Mouse (Mus musculus) megakaryocyte, embryonic 14.5 days (primary cell): ENCODE results near the gene Dgkd. TPM values are rescaled to one million over a fixed set of nuclear protein-coding genes. Genes with fewer than 3 reads are reported as not detected.

Source experiments
- H3K27me3 ChIP-seq: replicated peaks from 2 replicates; pipeline ENCODE3; 2012; ENCODE audit warnings: inconsistent platforms
- H3K36me3 ChIP-seq: replicated peaks from 2 replicates; pipeline ENCODE3; 2012; ENCODE audit warnings: low read length, inconsistent platforms, mixed read lengths
- H3K4me1 ChIP-seq: 2 replicates; pipeline ENCODE4 v1.6.1; 2012; ENCODE audit warnings: inconsistent platforms
- H3K4me3 ChIP-seq: replicated peaks from 2 replicates; pipeline ENCODE3; 2012; ENCODE audit warnings: moderate library complexity, mild to moderate bottlenecking, inconsistent platforms
- H3K9me3 ChIP-seq: 2 replicates; pipeline ENCODE4 v1.6.1; 2012; ENCODE audit warnings: inconsistent platforms
- FLI1 ChIP-seq: IDR thresholded peaks from 2 replicates; pipeline ENCODE4 v1.6.1; 2012; ENCODE audit warnings: low read length, inconsistent platforms, mixed read lengths
- GATA1 ChIP-seq: IDR thresholded peaks from 3 replicates; pipeline ENCODE4 v1.6.1; 2012; ENCODE audit warnings: mixed read lengths, low read length, inconsistent platforms, borderline replicate concordance
- polyA plus RNA-seq: library from polyadenylated mRNA; stranded (reverse); fragments of >175 nt; gene quantifications from 2 replicates; pipeline ENCODE4 v1.2.3, GENCODE M21; 2012; ENCODE audit warnings: low replicate concordance; ENCODE audit not compliant: insufficient read depth

Dgkd gene
- polyA plus RNA-seq, 1 experiment: 24.3 TPM

- Histone ChIP-seq H3K9me3 (no peaks in the 10 kb centered on the region), H3K36me3 (peaks cover 98% of the 10 kb centered on the region), H3K4me3 (peak overlapping the region; percentile 78), H3K27me3 (no peaks in the 10 kb centered on the region), H3K4me1 (peaks cover 98% of the 10 kb centered on the region)
- TF ChIP-seq GATA1: no peak
- TF ChIP-seq FLI1: no peak
Observed at GRCm38 (mm10) chr1:87947681-87948091, 94.6 kb downstream of the Dgkd start.

- peaks cover 98% of the 10 kb centered on the region for H3K4me1 ChIP-seq
- H3K27me3 ChIP-seq: no peaks in the 10 kb centered on the region
- H3K9me3 ChIP-seq: no peaks in the 10 kb centered on the region
- H3K4me3 ChIP-seq: no peak overlapping the region
- peaks cover 98% of the 10 kb centered on the region for H3K36me3 ChIP-seq
- TF ChIP-seq FLI1 (no peak), GATA1 (no peak)
Observed at GRCm38 (mm10) chr1:87951641-87952040, 98.6 kb downstream of the Dgkd start.

GRCm38 (mm10) chr1:87953073-87953472 is 100.0 kb downstream of the Dgkd start:
- H3K27me3 ChIP-seq: no peaks in the 10 kb centered on the region
- peaks cover 98% of the 10 kb centered on the region for H3K4me1 ChIP-seq
- H3K36me3 ChIP-seq: peaks cover 94% of the 10 kb centered on the region
- no peaks in the 10 kb centered on the region for H3K9me3 ChIP-seq
- no peak overlapping the region for H3K4me3 ChIP-seq
- TF ChIP-seq FLI1 (no peak), GATA1 (no peak)

GRCm38 (mm10) chr1:87958931-87959330 is 105.8 kb downstream of the Dgkd start:
- H3K27me3 ChIP-seq: no peaks in the 10 kb centered on the region
- peak overlapping the region; percentile 92 for H3K4me3 ChIP-seq
- TF ChIP-seq GATA1 (no peak), FLI1 (no peak)
- no peaks in the 10 kb centered on the region for H3K9me3 ChIP-seq
- H3K36me3 ChIP-seq: peaks cover 53% of the 10 kb centered on the region
- peaks cover 84% of the 10 kb centered on the region for H3K4me1 ChIP-seq

GRCm38 (mm10) chr1:87959532-87959931 is 106.4 kb downstream of the Dgkd start:
- Histone ChIP-seq H3K27me3 (no peaks in the 10 kb centered on the region), H3K4me3 (peak overlapping the region; percentile 92), H3K36me3 (peaks cover 53% of the 10 kb centered on the region), H3K9me3 (no peaks in the 10 kb centered on the region), H3K4me1 (peaks cover 84% of the 10 kb centered on the region)
- no peak for TF ChIP-seq GATA1
- TF ChIP-seq FLI1: no peak

- H3K4me3 ChIP-seq: peak overlapping the region; percentile 88
- H3K36me3 ChIP-seq: peaks cover 51% of the 10 kb centered on the region
- H3K9me3 ChIP-seq: no peaks in the 10 kb centered on the region
- no peaks in the 10 kb centered on the region for H3K27me3 ChIP-seq
- H3K4me1 ChIP-seq: peaks cover 81% of the 10 kb centered on the region
- TF ChIP-seq FLI1 (no peak), GATA1 (no peak)
Observed at GRCm38 (mm10) chr1:87959998-87960431, 106.9 kb downstream of the Dgkd start.

GRCm38 (mm10) chr1:87960752-87961151 is 107.7 kb downstream of the Dgkd start:
- no peak for TF ChIP-seq FLI1
- no peak for TF ChIP-seq GATA1
- H3K27me3 ChIP-seq: no peaks in the 10 kb centered on the region
- peak overlapping the region; percentile 88 for H3K4me3 ChIP-seq
- peaks cover 81% of the 10 kb centered on the region for H3K4me1 ChIP-seq
- H3K36me3 ChIP-seq: peaks cover 47% of the 10 kb centered on the region
- no peaks in the 10 kb centered on the region for H3K9me3 ChIP-seq

GRCm38 (mm10) chr1:87961459-87962167 is 108.5 kb downstream of the Dgkd start:
- TF ChIP-seq FLI1 (no peak), GATA1 (peak; percentile 82; the same call in 1 of the 3 replicates)
- H3K4me1 ChIP-seq: peaks cover 81% of the 10 kb centered on the region
- peak overlapping the region; percentile 88 for H3K4me3 ChIP-seq
- H3K36me3 ChIP-seq: peaks cover 47% of the 10 kb centered on the region
- H3K9me3 ChIP-seq: no peaks in the 10 kb centered on the region
- no peaks in the 10 kb centered on the region for H3K27me3 ChIP-seq

- peaks cover 67% of the 10 kb centered on the region for H3K4me1 ChIP-seq
- H3K9me3 ChIP-seq: no peaks in the 10 kb centered on the region
- peaks cover 73% of the 10 kb centered on the region for H3K36me3 ChIP-seq
- peak overlapping the region; percentile 20 for H3K4me3 ChIP-seq
- TF ChIP-seq FLI1 (no peak), GATA1 (no peak)
- H3K27me3 ChIP-seq: no peaks in the 10 kb centered on the region
Observed at GRCm38 (mm10) chr1:87970381-87970780, 117.3 kb downstream of the Dgkd start.

- no peaks in the 10 kb centered on the region for H3K27me3 ChIP-seq
- H3K9me3 ChIP-seq: no peaks in the 10 kb centered on the region
- TF ChIP-seq GATA1 (no peak), FLI1 (no peak)
- peaks cover 4% of the 10 kb centered on the region; the same call in 1 of the 2 replicates for H3K4me1 ChIP-seq
- H3K36me3 ChIP-seq: peaks cover 90% of the 10 kb centered on the region
- no peak overlapping the region for H3K4me3 ChIP-seq
Observed at GRCm38 (mm10) chr1:87982291-87982690, 129.2 kb downstream of the Dgkd start.
